Mouse (Mus musculus): ENCODE results near the gene Mid1. TPM values are rescaled to one million over a fixed set of nuclear protein-coding genes. Genes with fewer than 3 reads are reported as not detected.

Gene Mid1
- polyA plus RNA-seq, 1 experiment = 54.0 TPM

Other genes starting within 250 kb of the Mid1 start
- not detected for gene 4933400A11Rik, start 94.4 kb downstream of the Mid1 start, polyA plus RNA-seq (2012; fragmentation: generic; extraction: Trizol)

Data from myocyte (in vitro differentiated cells).